In the genomic region with DNA sequence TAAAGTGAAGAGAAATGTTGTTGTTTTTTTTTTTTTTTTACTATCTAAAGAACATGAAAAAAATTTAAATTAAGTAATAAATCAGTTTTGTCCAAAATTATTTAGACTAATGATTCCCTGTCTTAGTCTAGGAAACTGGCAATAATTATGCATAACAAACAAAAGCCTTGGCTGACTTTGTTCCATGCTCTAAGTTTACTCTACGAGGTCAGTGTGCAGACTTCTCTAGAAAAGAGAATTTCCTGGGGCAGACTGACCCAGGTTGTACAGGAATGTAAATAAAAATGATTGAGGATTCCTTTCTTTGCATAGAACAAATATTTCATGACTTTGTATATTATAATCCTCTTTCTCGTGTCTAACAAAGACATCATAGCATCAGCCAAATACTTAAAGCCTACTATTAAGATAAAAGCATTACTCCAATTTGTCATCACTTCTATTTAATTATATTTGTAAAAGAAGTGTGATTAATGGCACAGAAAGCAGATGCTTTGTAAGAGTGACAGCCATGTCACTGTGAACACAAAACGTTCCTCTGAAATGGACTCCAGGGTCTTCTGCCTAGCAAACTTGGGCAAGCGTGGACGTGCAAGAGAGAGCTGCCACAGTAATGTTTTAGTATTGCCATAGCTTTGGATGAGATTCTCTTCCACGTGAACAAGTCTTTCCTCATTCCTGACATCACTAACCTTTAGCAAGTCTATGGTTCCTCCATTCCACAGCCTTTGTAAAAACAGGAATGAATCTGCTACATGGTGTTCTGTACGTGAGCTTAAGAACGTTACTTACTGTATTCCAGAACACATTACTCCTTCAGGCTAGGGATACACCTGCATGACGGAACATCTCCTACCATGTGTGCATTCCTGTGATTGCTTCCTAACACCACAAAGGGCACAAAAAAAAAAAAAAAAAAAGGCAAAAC, we compare ENCODE assay signal across 5 mouse cellular contexts.
"Had no signal": no experiment of that assay in that cellular context is flagged by ENCODE, and none has a peak within 500 bp of the region (broad histone marks: within the 10 kb centered on the region; RNA-seq: fewer than 3 reads in every experiment).

No protein-coding gene starts in this region.

- H3K9ac ChIP-seq: limb, embryonic 13.5 days; liver, embryonic 13.5 days; liver, postnatal 0 days; midbrain, embryonic 13.5 days had no signal

- H3K4me2 ChIP-seq: limb, embryonic 13.5 days; liver, embryonic 13.5 days; midbrain, embryonic 13.5 days had no signal

- H3K4me3 ChIP-seq: limb, embryonic 13.5 days; liver, embryonic 13.5 days; midbrain, embryonic 13.5 days had no signal

- DNase-seq: liver, embryonic 13.5 days had no signal

- H3K27me3 ChIP-seq: limb, embryonic 13.5 days; liver, embryonic 13.5 days; midbrain, embryonic 13.5 days had no signal

- H3K36me3 ChIP-seq: limb, embryonic 13.5 days; liver, embryonic 13.5 days; midbrain, embryonic 13.5 days had no signal

- H3K4me1 ChIP-seq: limb, embryonic 13.5 days; midbrain, embryonic 13.5 days had no signal

- H3K27ac ChIP-seq: kidney, postnatal 0 days; limb, embryonic 13.5 days; liver, embryonic 13.5 days; midbrain, embryonic 13.5 days had no signal

- ATAC-seq: midbrain, embryonic 13.5 days had no signal

- H3K9me3 ChIP-seq: limb, embryonic 13.5 days; liver, embryonic 13.5 days; midbrain, embryonic 13.5 days had no signal
